Mouse (Mus musculus) small intestine, adult 2 months (tissue): ENCODE measurements around the gene Zc3hc1.

Source experiments
- CTCF ChIP-seq: fragments of 200-500 bp; IDR thresholded peaks from 2 replicates; pipeline ENCODE4 v1.5.1; 2012; ENCODE audit warnings: low read depth, mild to moderate bottlenecking, control low read depth, inconsistent platforms, low read length, moderate library complexity, mixed read lengths; ENCODE audit not compliant: insufficient replicate concordance, insufficient read length; ENCODE audit errors: extremely low read depth
- POLR2A ChIP-seq: fragments of 200-500 bp; IDR thresholded peaks from 2 replicates; pipeline ENCODE4 v1.6.1; 2012; ENCODE audit warnings: low read depth, mild to moderate bottlenecking, control low read depth, inconsistent platforms, low read length, moderate library complexity

DNA sequence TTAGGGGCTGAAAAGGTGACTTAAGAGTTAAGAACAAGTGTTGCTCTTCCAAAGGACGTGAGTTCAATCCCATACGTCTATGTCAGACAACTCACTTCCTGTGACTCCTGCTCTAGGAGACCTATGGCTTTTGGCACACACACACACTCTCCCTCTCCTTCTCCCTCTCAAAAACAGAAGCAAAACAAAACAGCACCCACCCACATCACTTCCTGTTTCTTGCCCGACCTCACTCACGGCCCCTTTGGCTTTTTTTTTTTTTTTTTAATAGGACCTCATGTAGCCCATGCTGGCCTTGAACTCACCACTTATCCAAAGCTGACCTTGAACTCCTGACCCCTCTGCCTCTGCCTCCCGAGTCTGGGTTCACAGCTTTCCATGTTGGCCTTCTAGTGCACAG, 36.1 kb downstream of the Zc3hc1 start:
- TF ChIP-seq POLR2A (no peak), CTCF (no peak)
